Mouse (Mus musculus): ENCODE measurements at regions not wholly inside any gene's neighbourhood (a gene's known extent, or its start where the extent isn't known, plus 50 kb on each side); places are given as distances from the start of the nearest gene placed in this dataset.

DNA sequence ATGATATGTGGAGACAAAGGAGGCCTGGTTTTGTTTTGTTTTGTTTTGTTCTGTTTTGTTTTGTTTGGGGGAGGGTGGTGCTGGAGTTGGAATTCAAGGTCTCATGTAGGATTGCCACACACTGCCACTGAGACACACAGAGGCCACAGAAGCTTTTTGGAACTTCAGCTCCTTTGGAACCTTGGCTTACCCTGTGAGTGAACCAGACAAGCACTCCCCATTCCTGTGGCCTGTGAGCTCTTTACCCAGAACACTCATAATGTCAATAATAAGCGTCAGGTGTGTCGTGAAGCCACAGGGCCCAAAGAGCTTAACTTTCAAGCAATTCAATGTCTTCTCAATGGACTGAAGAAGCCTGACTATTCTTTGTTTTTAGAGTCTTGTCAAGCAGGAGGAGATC, 70.2 kb upstream of the Il15 start:
- TF ChIP-seq ZNF384 (IDR thresholded peaks at IDR 0.05; ENCODE audit: low read depth, low read length) (no peak), HCFC1 (IDR thresholded peaks at IDR 0.05; ENCODE audit: low read depth, low read length) (no peak), BHLHE40 (IDR thresholded peaks at IDR 0.05; ENCODE audit: low read depth, low read length) (no peak), MAFK (IDR thresholded peaks at IDR 0.05; ENCODE audit: insufficient replicate concordance, low read length) (no peak), EP300 (IDR thresholded peaks at IDR 0.05; ENCODE audit: low read length) (no peak), CHD1 (IDR thresholded peaks at IDR 0.05; ENCODE audit: low read depth, low read length) (no peak), ZKSCAN1 (IDR thresholded peaks at IDR 0.05; ENCODE audit: borderline replicate concordance, low read depth, low read length) (no peak), NELFE (IDR thresholded peaks at IDR 0.05; ENCODE audit: low read depth, low read length) (no peak)
- Histone ChIP-seq H3K27me3 (replicated peaks) (no peaks in the 10 kb centered on the region), H3K79me2 (replicated peaks; ENCODE audit: control insufficient read depth, extremely low read depth, insufficient read depth, poor library complexity, severe bottlenecking) (no peaks in the 10 kb centered on the region), H3K27ac (ENCODE audit: insufficient read depth, low read depth) (no peak overlapping the region), H3K4me3 (replicated peaks in 1 of 3; ENCODE audit: low read depth in 2 of 3, low read length in 2 of 3, poor library complexity in 1 of 3) (no peak overlapping the region), H3K9me3 (replicated peaks; ENCODE audit: low read length) (no peaks in the 10 kb centered on the region), H3K36me3 (replicated peaks in 1 of 2; ENCODE audit: control insufficient read depth in 1 of 2, insufficient read depth in 1 of 2, low read length in 1 of 2) (no peaks in the 10 kb centered on the region), H3K4me1 (ENCODE audit: control insufficient read depth in 1 of 2, insufficient read depth in 2 of 2) (no peaks in the 10 kb centered on the region), H3K9ac (ENCODE audit: insufficient read depth, low read depth) (no peak overlapping the region), H3K4me2 (ENCODE audit: insufficient read depth, low read depth, poor library complexity, severe bottlenecking) (no peak overlapping the region)
- dilution Hi-C loops (cut with MboI; ENCODE audit: extremely low pct_ligation_motif_present, extremely low pct_unique_long_range_greater_than_20kb, low sequenced_read_pairs) (no loop called here), in situ Hi-C loops (cut with MboI; ENCODE audit: low pct_ligation_motif_present, low pct_unique_long_range_greater_than_20kb, low sequenced_read_pairs) (no loop called here)
- no peak for DNase-seq (ENCODE audit: extremely low read depth)

DNA sequence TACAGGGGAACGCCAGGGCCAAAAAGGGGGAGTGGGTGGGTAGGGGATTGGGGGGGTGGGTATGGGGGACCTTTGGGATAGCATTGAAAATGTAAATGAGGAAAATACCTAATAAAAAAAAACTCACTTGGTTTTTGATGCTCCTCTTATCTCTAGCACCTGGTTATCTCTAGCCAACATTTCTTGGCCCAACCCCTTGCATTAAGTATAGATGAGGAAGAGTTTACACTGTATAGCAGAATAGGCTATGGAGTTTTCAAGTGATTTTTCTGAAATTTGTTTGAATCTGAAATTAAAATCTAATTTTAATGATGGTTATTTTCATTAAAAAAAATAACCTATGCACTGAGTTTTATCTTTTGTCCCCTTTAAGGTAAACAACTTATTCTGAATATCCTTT, 68.8 kb upstream of the Il15 start:
- no peak overlapping the region for H3K4me2 ChIP-seq (ENCODE audit: insufficient read depth, low read depth, poor library complexity, severe bottlenecking)
- in situ Hi-C loops (cut with MboI; ENCODE audit: low pct_ligation_motif_present, low pct_unique_long_range_greater_than_20kb, low sequenced_read_pairs) (no loop called here), dilution Hi-C loops (cut with MboI; ENCODE audit: extremely low pct_ligation_motif_present, extremely low pct_unique_long_range_greater_than_20kb, low sequenced_read_pairs) (no loop called here)
- no peaks in the 10 kb centered on the region for H3K79me2 ChIP-seq (replicated peaks; ENCODE audit: control insufficient read depth, extremely low read depth, insufficient read depth, poor library complexity, severe bottlenecking)
- H3K4me1 ChIP-seq (ENCODE audit: control insufficient read depth in 1 of 2, insufficient read depth in 2 of 2), result no peaks in the 10 kb centered on the region
- no peak for TF ChIP-seq ETS1 (conservative IDR thresholded peaks at IDR 0.05; ENCODE audit: low read depth, low read length)
- TF ChIP-seq NELFE (IDR thresholded peaks at IDR 0.05; ENCODE audit: low read depth, low read length), result no peak
- no peak for TF ChIP-seq MAX (IDR thresholded peaks at IDR 0.05; ENCODE audit: low read length)
- TF ChIP-seq USF1 (IDR thresholded peaks at IDR 0.05; ENCODE audit: low read depth, low read length), result no peak
- no peak overlapping the region for H3K4me3 ChIP-seq (replicated peaks in 1 of 3; ENCODE audit: low read depth in 2 of 3, low read length in 2 of 3, poor library complexity in 1 of 3)
- no peak overlapping the region for H3K27ac ChIP-seq (ENCODE audit: insufficient read depth, low read depth)
- DNase-seq (ENCODE audit: extremely low read depth), result no peak
- H3K27me3 ChIP-seq (replicated peaks), result no peaks in the 10 kb centered on the region
- H3K9me3 ChIP-seq (replicated peaks; ENCODE audit: low read length), result no peaks in the 10 kb centered on the region
- H3K9ac ChIP-seq (ENCODE audit: insufficient read depth, low read depth), result no peak overlapping the region
- H3K36me3 ChIP-seq (replicated peaks in 1 of 2; ENCODE audit: control insufficient read depth in 1 of 2, insufficient read depth in 1 of 2, low read length in 1 of 2), result no peaks in the 10 kb centered on the region

DNA sequence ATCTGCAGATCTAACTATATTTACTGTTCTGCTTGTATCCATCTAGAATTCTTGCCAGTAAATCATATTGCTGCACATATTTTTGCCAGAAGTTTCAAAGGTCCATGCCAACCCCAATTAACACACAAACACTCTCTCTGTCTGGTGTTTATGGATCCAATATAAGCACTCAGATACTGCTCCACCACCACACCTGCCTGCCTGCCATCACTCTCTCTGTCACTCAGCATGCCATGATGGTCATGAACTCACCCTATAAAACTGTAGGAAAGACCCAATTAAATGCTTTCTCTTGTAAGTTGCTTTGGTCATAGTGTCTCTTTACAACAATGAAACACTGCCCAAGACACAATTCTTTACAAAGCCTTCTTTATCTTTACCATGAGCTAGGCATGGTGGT, 66.8 kb upstream of the Il15 start:
- DNase-seq (ENCODE audit: extremely low read depth), result no peak
- in situ Hi-C loops (cut with MboI; ENCODE audit: low pct_ligation_motif_present, low pct_unique_long_range_greater_than_20kb, low sequenced_read_pairs) (no loop called here), dilution Hi-C loops (cut with MboI; ENCODE audit: extremely low pct_ligation_motif_present, extremely low pct_unique_long_range_greater_than_20kb, low sequenced_read_pairs) (no loop called here)
- TF ChIP-seq TBP (conservative IDR thresholded peaks at IDR 0.05; ENCODE audit: low read depth, low read length) (no peak), MAX (IDR thresholded peaks at IDR 0.05; ENCODE audit: low read length) (no peak)
- no peaks in the 10 kb centered on the region for H3K9me3 ChIP-seq (replicated peaks; ENCODE audit: low read length)
- H3K4me3 ChIP-seq (replicated peaks in 1 of 3; ENCODE audit: low read depth in 2 of 3, low read length in 2 of 3, poor library complexity in 1 of 3), result no peak overlapping the region
- no peak overlapping the region for H3K4me2 ChIP-seq (ENCODE audit: insufficient read depth, low read depth, poor library complexity, severe bottlenecking)
- H3K9ac ChIP-seq (ENCODE audit: insufficient read depth, low read depth), result no peak overlapping the region
- no peaks in the 10 kb centered on the region for H3K36me3 ChIP-seq (replicated peaks in 1 of 2; ENCODE audit: control insufficient read depth in 1 of 2, insufficient read depth in 1 of 2, low read length in 1 of 2)
- no peaks in the 10 kb centered on the region for H3K4me1 ChIP-seq (ENCODE audit: control insufficient read depth in 1 of 2, insufficient read depth in 2 of 2)
- H3K27ac ChIP-seq (ENCODE audit: insufficient read depth, low read depth), result no peak overlapping the region
- H3K27me3 ChIP-seq (replicated peaks), result no peaks in the 10 kb centered on the region
- no peaks in the 10 kb centered on the region for H3K79me2 ChIP-seq (replicated peaks; ENCODE audit: control insufficient read depth, extremely low read depth, insufficient read depth, poor library complexity, severe bottlenecking)
